In the genomic region with DNA sequence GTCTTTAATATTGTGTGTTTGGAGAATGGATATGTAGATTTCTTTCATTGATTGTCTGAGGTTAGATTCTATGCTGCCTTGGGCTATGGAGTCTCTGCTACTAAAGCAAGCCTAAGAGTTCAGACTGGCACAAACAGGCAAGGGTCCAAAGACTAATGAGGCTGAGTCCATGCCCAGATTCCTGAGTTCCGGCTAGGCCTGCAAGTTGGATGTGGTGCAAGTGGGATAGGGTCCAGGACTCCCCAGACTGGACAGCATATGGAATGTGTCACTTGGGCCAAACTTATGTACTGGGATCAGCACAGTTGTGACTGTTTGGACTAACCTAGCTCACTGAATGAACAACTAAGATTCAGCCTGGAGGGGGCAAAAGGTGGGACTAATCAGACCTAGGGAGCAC, we compare ENCODE assay signal across 10 mouse cellular contexts. TPM values are rescaled to one million over a fixed set of nuclear protein-coding genes. Genes with fewer than 3 reads are reported as not detected.
DNase-seq lines count a peak whose midpoint lies in the region; ATAC-seq and TF ChIP-seq lines count a peak whose summit lies in the region.
"Had no signal": no experiment of that assay in that cellular context is flagged by ENCODE, and none has a peak within 500 bp of the region (broad histone marks: within the 10 kb centered on the region; RNA-seq: fewer than 3 reads in every experiment).

No protein-coding gene starts in this region.

- no peak overlapping the region for H3K4me2 ChIP-seq in midbrain, postnatal 0 days (ENCODE audit: low read depth, low read length, poor library complexity, severe bottlenecking)
- H3K4me2 ChIP-seq in midbrain, embryonic 13.5 days (replicated peaks): no peak overlapping the region
- H3K4me2 ChIP-seq: embryonic facial prominence, embryonic 15.5 days; midbrain, embryonic 12.5 days had no signal

- DNase-seq in heart, adult 11 months: peak; percentile 92
- no peak for DNase-seq in heart, embryonic 10.5 days (ENCODE audit: low spot score)
- DNase-seq in midbrain, postnatal 0 days (ENCODE audit: low spot score): peak; percentile 82
- DNase-seq in cerebellum, postnatal 25 days: peak; percentile 93 to 95
- DNase-seq in kidney, postnatal 25 days: peak; percentile 72 to 86
- DNase-seq in urinary bladder, postnatal 25 days (ENCODE audit: low spot score): no peak
- no peak for DNase-seq in right cerebral cortex, postnatal 14 days

- H3K4me3 ChIP-seq in heart, embryonic 10.5 days: no peak overlapping the region
- H3K4me3 ChIP-seq in midbrain, postnatal 0 days (ENCODE audit: low read depth, low read length): no peak overlapping the region
- no peak overlapping the region for H3K4me3 ChIP-seq in midbrain, embryonic 13.5 days (replicated peaks)
- H3K4me3 ChIP-seq: embryonic facial prominence, embryonic 15.5 days; midbrain, embryonic 12.5 days had no signal

- no peaks in the 10 kb centered on the region for H3K36me3 ChIP-seq in heart, embryonic 10.5 days
- H3K36me3 ChIP-seq in midbrain, postnatal 0 days (ENCODE audit: insufficient read depth, low read length): no peaks in the 10 kb centered on the region
- no peaks in the 10 kb centered on the region for H3K36me3 ChIP-seq in midbrain, embryonic 13.5 days
- H3K36me3 ChIP-seq: embryonic facial prominence, embryonic 15.5 days; midbrain, embryonic 12.5 days had no signal

- no peaks in the 10 kb centered on the region for H3K4me1 ChIP-seq in heart, embryonic 10.5 days
- no peaks in the 10 kb centered on the region for H3K4me1 ChIP-seq in midbrain, postnatal 0 days (ENCODE audit: insufficient read depth, low read length)
- no peaks in the 10 kb centered on the region for H3K4me1 ChIP-seq in midbrain, embryonic 13.5 days (replicated peaks)
- H3K4me1 ChIP-seq: embryonic facial prominence, embryonic 15.5 days; midbrain, embryonic 12.5 days had no signal

- 84% methylated on average over 1 of the region's 1 CpGs for WGBS in heart, embryonic 10.5 days
- WGBS in midbrain, postnatal 0 days: 68% methylated on average over 1 of the region's 1 CpGs
- WGBS in midbrain, embryonic 13.5 days: 81% methylated on average over 1 of the region's 1 CpGs

- H3K27me3 ChIP-seq in heart, embryonic 10.5 days (ENCODE audit: insufficient read depth, poor library complexity, severe bottlenecking): no peaks in the 10 kb centered on the region
- no peaks in the 10 kb centered on the region for H3K27me3 ChIP-seq in midbrain, postnatal 0 days (ENCODE audit: insufficient read depth, low read length)
- no peaks in the 10 kb centered on the region for H3K27me3 ChIP-seq in midbrain, embryonic 13.5 days
- H3K27me3 ChIP-seq: embryonic facial prominence, embryonic 15.5 days; midbrain, embryonic 12.5 days had no signal

- no peak overlapping the region for H3K27ac ChIP-seq in heart, embryonic 10.5 days
- H3K27ac ChIP-seq in midbrain, postnatal 0 days (ENCODE audit: low read depth, low read length): no peak overlapping the region
- H3K27ac ChIP-seq in midbrain, embryonic 13.5 days: no peak overlapping the region
- H3K27ac ChIP-seq: embryonic facial prominence, embryonic 15.5 days; midbrain, embryonic 12.5 days had no signal

- no peak overlapping the region for H3K9ac ChIP-seq in midbrain, postnatal 0 days (replicated peaks; ENCODE audit: low read length, poor library complexity, severe bottlenecking)
- no peak overlapping the region for H3K9ac ChIP-seq in midbrain, embryonic 13.5 days (replicated peaks)
- H3K9ac ChIP-seq: embryonic facial prominence, embryonic 15.5 days; midbrain, embryonic 12.5 days had no signal

- H3K9me3 ChIP-seq in heart, embryonic 10.5 days: no peaks in the 10 kb centered on the region
- H3K9me3 ChIP-seq in midbrain, postnatal 0 days (ENCODE audit: low read length): no peaks in the 10 kb centered on the region
- H3K9me3 ChIP-seq in midbrain, embryonic 13.5 days: no peaks in the 10 kb centered on the region
- H3K9me3 ChIP-seq: embryonic facial prominence, embryonic 15.5 days; midbrain, embryonic 12.5 days had no signal

- no peak for ATAC-seq in midbrain, postnatal 0 days (ENCODE audit: low FRiP score)
- no peak for ATAC-seq in midbrain, embryonic 13.5 days

- no peak for TF ChIP-seq CTCF in midbrain, postnatal 0 days (IDR thresholded peaks at IDR 0.05)

RNA-seq across cellular contexts. Expression of a gene that starts 19.3 kb away (rescaled TPM):
- 14.6 and 18.9 TPM in 2 replicates for polyA plus RNA-seq in heart, embryonic 10.5 days (2016; fragmentation: Nextera tagmentation; extraction: Ambion mirVana)
- 120 and 154 TPM in 2 replicates for total RNA-seq in midbrain, postnatal 0 days (2014; rRNA removed)
- polyA plus RNA-seq in midbrain, postnatal 0 days (2015; fragmentation: Nextera tagmentation; extraction: Ambion mirVana): 81.6 and 89.3 TPM in 2 replicates
- polyA plus RNA-seq in midbrain, embryonic 13.5 days (2015; fragmentation: Nextera tagmentation; extraction: Ambion mirVana): 79.8 and 82.7 TPM in 2 replicates

Comparison
In these comparisons a context has a peak if more than half of its experiments do, and no peak if none do; other contexts are left out.
1. DNase-seq: peak in heart, adult 11 months (single experiment), midbrain, postnatal 0 days (single experiment), cerebellum, postnatal 25 days (2 of 2) and kidney, postnatal 25 days (2 of 2); none in heart, embryonic 10.5 days (single experiment), urinary bladder, postnatal 25 days (single experiment) and right cerebral cortex, postnatal 14 days (single experiment).